ENCODE assay signal across 18 mouse cellular contexts in the genomic region with DNA sequence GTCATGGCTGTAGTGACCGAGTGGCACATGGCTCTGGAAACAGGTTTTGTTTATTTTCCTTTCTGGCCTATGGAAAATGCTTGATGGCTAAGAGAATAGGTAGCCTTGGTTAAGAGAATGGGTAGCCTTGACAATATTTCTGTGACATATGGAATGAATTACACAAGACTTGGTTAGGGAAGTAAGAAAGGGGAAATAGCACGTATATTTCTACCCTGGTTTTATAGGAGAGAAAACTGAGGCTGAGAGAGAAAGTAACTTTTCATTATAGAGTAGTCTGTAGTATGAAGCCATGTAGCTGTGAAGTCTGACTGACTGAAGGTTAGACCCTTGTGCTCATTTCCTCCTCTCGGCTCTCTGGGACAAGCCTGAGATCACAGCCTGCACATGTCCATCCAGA. TPM values are rescaled to one million over a fixed set of nuclear protein-coding genes. Genes with fewer than 3 reads are reported as not detected.
DNase-seq lines count a peak whose midpoint lies in the region; ATAC-seq and TF ChIP-seq lines count a peak whose summit lies in the region.
"Had no signal": no experiment of that assay in that cellular context is flagged by ENCODE, and none has a peak within 500 bp of the region (broad histone marks: within the 10 kb centered on the region; RNA-seq: fewer than 3 reads in every experiment).

No protein-coding gene starts in this region.

- TF ChIP-seq CTCF in lung, postnatal 0 days (IDR thresholded peaks at IDR 0.05): no peak

- H3K4me1 ChIP-seq in embryonic facial prominence, embryonic 13.5 days: peaks cover 8% of the 10 kb centered on the region; the same call in 1 of the 2 replicates
- H3K4me1 ChIP-seq in embryonic facial prominence, embryonic 10.5 days: peaks cover 46% of the 10 kb centered on the region
- peaks cover 17% of the 10 kb centered on the region for H3K4me1 ChIP-seq in heart, embryonic 16.5 days (ENCODE audit: control insufficient read depth, insufficient read depth, low read length)
- peaks cover 10% of the 10 kb centered on the region for H3K4me1 ChIP-seq in heart, embryonic 12.5 days (replicated peaks)
- peaks cover 3% of the 10 kb centered on the region; the same call in 1 of the 2 replicates for H3K4me1 ChIP-seq in lung, postnatal 0 days (ENCODE audit: insufficient read depth, low read depth, low read length)
- H3K4me1 ChIP-seq in hindbrain, embryonic 13.5 days (replicated peaks): 0 out of 2 replicates have a peak, but pooled peaks cover 2% of the 10 kb centered on the region
- H3K4me1 ChIP-seq: embryonic facial prominence, embryonic 15.5 days; hindbrain, embryonic 15.5 days had no signal

- no peaks in the 10 kb centered on the region for H3K9me3 ChIP-seq in embryonic facial prominence, embryonic 13.5 days
- peaks cover 3% of the 10 kb centered on the region; the same call in 1 of the 2 replicates for H3K9me3 ChIP-seq in embryonic facial prominence, embryonic 10.5 days
- no peaks in the 10 kb centered on the region for H3K9me3 ChIP-seq in heart, embryonic 16.5 days (replicated peaks; ENCODE audit: control insufficient read depth, low read length)
- H3K9me3 ChIP-seq in heart, embryonic 12.5 days (replicated peaks): 0 out of 2 replicates have a peak, but pooled peaks cover 9% of the 10 kb centered on the region
- H3K9me3 ChIP-seq in lung, postnatal 0 days (ENCODE audit: low read length): no peaks in the 10 kb centered on the region
- H3K9me3 ChIP-seq in hindbrain, embryonic 13.5 days: no peaks in the 10 kb centered on the region
- H3K9me3 ChIP-seq: embryonic facial prominence, embryonic 15.5 days; forebrain, embryonic 10.5 days; heart, embryonic 13.5 days; hindbrain, embryonic 10.5 days; hindbrain, embryonic 15.5 days had no signal

- WGBS in embryonic facial prominence, embryonic 13.5 days: 42% methylated on average over 3 of the region's 3 CpGs
- WGBS in embryonic facial prominence, embryonic 10.5 days: 47% methylated on average over 3 of the region's 3 CpGs
- 84% methylated on average over 3 of the region's 3 CpGs for WGBS in heart, embryonic 16.5 days
- WGBS in heart, embryonic 12.5 days: 72% methylated on average over 3 of the region's 3 CpGs
- WGBS in lung, postnatal 0 days: 46% methylated on average over 3 of the region's 3 CpGs
- 84% methylated on average over 3 of the region's 3 CpGs for WGBS in hindbrain, embryonic 13.5 days

- TF ChIP-seq EP300 in lung, postnatal 0 days (IDR thresholded peaks at IDR 0.05): no peak

- H3K27ac ChIP-seq in embryonic facial prominence, embryonic 13.5 days: 0 out of 2 replicates have a peak overlapping the region, but pooled peaks have one; percentile 11
- H3K27ac ChIP-seq in embryonic facial prominence, embryonic 10.5 days (replicated peaks): no peak overlapping the region
- peak overlapping the region; percentile 99 for H3K27ac ChIP-seq in heart, embryonic 16.5 days (ENCODE audit: low read length)
- no peak overlapping the region for H3K27ac ChIP-seq in heart, embryonic 12.5 days (ENCODE audit: poor library complexity, severe bottlenecking)
- peak overlapping the region; percentile 23 for H3K27ac ChIP-seq in lung, postnatal 0 days (ENCODE audit: low read length)
- H3K27ac ChIP-seq in hindbrain, embryonic 13.5 days: no peak overlapping the region
- H3K27ac ChIP-seq: embryonic facial prominence, embryonic 15.5 days; forebrain, embryonic 10.5 days; hindbrain, embryonic 10.5 days; hindbrain, embryonic 15.5 days had no signal

- no peak for DNase-seq in embryonic facial prominence, embryonic 10.5 days (ENCODE audit: low spot score)
- DNase-seq in lung, postnatal 0 days (ENCODE audit: low spot score): no peak
- no peak for DNase-seq in lung, adult 18-20 months
- no peak for DNase-seq in kidney, adult 11 months
- DNase-seq: adrenal gland, postnatal 10 days; gastrocnemius, postnatal 14 days had no signal

- no peak for ATAC-seq in embryonic facial prominence, embryonic 13.5 days (ENCODE audit: insufficient number of reproducible peaks, insufficient read depth, low FRiP score, low TSS enrichment, low read depth)
- no peak for ATAC-seq in heart, embryonic 16.5 days (replicated peaks; ENCODE audit: extremely low read depth, insufficient read depth, low FRiP score)
- ATAC-seq in heart, embryonic 12.5 days (ENCODE audit: insufficient number of reproducible peaks, low FRiP score): no peak
- ATAC-seq in lung, postnatal 0 days: no peak
- no peak for ATAC-seq in hindbrain, embryonic 13.5 days (ENCODE audit: low FRiP score)
- ATAC-seq: forebrain, embryonic 14.5 days; intestine, embryonic 16.5 days had no signal

- H3K4me3 ChIP-seq in embryonic facial prominence, embryonic 13.5 days: no peak overlapping the region
- no peak overlapping the region for H3K4me3 ChIP-seq in embryonic facial prominence, embryonic 10.5 days
- no peak overlapping the region for H3K4me3 ChIP-seq in heart, embryonic 16.5 days (ENCODE audit: low read length)
- H3K4me3 ChIP-seq in heart, embryonic 12.5 days: no peak overlapping the region
- no peak overlapping the region for H3K4me3 ChIP-seq in lung, postnatal 0 days (ENCODE audit: low read depth, low read length)
- H3K4me3 ChIP-seq in hindbrain, embryonic 13.5 days: no peak overlapping the region
- H3K4me3 ChIP-seq: embryonic facial prominence, embryonic 15.5 days; erythroblast, embryonic 14.5 days; forebrain, embryonic 10.5 days; heart, embryonic 13.5 days; hindbrain, embryonic 10.5 days; hindbrain, embryonic 15.5 days had no signal

- H3K4me2 ChIP-seq in embryonic facial prominence, embryonic 13.5 days: no peak overlapping the region
- H3K4me2 ChIP-seq in heart, embryonic 16.5 days (ENCODE audit: low read depth, low read length): no peak overlapping the region
- no peak overlapping the region for H3K4me2 ChIP-seq in heart, embryonic 12.5 days
- H3K4me2 ChIP-seq in lung, postnatal 0 days (replicated peaks; ENCODE audit: low read depth, low read length): no peak overlapping the region
- no peak overlapping the region for H3K4me2 ChIP-seq in hindbrain, embryonic 13.5 days
- H3K4me2 ChIP-seq: embryonic facial prominence, embryonic 15.5 days; heart, embryonic 13.5 days; hindbrain, embryonic 15.5 days had no signal

- H3K27me3 ChIP-seq in embryonic facial prominence, embryonic 13.5 days: no peaks in the 10 kb centered on the region
- H3K27me3 ChIP-seq in embryonic facial prominence, embryonic 10.5 days (replicated peaks; ENCODE audit: low read depth, poor library complexity, severe bottlenecking): no peaks in the 10 kb centered on the region
- no peaks in the 10 kb centered on the region for H3K27me3 ChIP-seq in heart, embryonic 16.5 days (ENCODE audit: control insufficient read depth, insufficient read depth, low read length)
- no peaks in the 10 kb centered on the region for H3K27me3 ChIP-seq in heart, embryonic 12.5 days (replicated peaks)
- H3K27me3 ChIP-seq in lung, postnatal 0 days (replicated peaks; ENCODE audit: insufficient read depth, low read length): no peaks in the 10 kb centered on the region
- 0 out of 2 replicates have a peak, but pooled peaks cover 1% of the 10 kb centered on the region for H3K27me3 ChIP-seq in hindbrain, embryonic 13.5 days
- H3K27me3 ChIP-seq: embryonic facial prominence, embryonic 15.5 days; heart, embryonic 13.5 days; hindbrain, embryonic 15.5 days had no signal

- H3K9ac ChIP-seq in embryonic facial prominence, embryonic 13.5 days: no peak overlapping the region
- no peak overlapping the region for H3K9ac ChIP-seq in heart, embryonic 16.5 days (ENCODE audit: low read length)
- H3K9ac ChIP-seq in heart, embryonic 12.5 days: no peak overlapping the region
- no peak overlapping the region for H3K9ac ChIP-seq in lung, postnatal 0 days (replicated peaks; ENCODE audit: low read depth)
- H3K9ac ChIP-seq in hindbrain, embryonic 13.5 days: no peak overlapping the region
- H3K9ac ChIP-seq: embryonic facial prominence, embryonic 15.5 days; heart, embryonic 13.5 days; hindbrain, embryonic 15.5 days had no signal

- H3K36me3 ChIP-seq in embryonic facial prominence, embryonic 13.5 days: peaks cover 12% of the 10 kb centered on the region
- H3K36me3 ChIP-seq in embryonic facial prominence, embryonic 10.5 days (replicated peaks): peaks cover 10% of the 10 kb centered on the region
- H3K36me3 ChIP-seq in heart, embryonic 16.5 days (ENCODE audit: control insufficient read depth, insufficient read depth): peaks cover 34% of the 10 kb centered on the region
- peaks cover 49% of the 10 kb centered on the region for H3K36me3 ChIP-seq in heart, embryonic 12.5 days
- no peaks in the 10 kb centered on the region for H3K36me3 ChIP-seq in lung, postnatal 0 days (ENCODE audit: insufficient read depth, low read length)
- H3K36me3 ChIP-seq in hindbrain, embryonic 13.5 days: peaks cover 39% of the 10 kb centered on the region

RNA-seq across cellular contexts. Expression of gene Nt5dc3, which starts 48.1 kb away (rescaled TPM):
- 1.3 and 1.5 TPM in 2 replicates for polyA plus RNA-seq in embryonic facial prominence, embryonic 13.5 days (2015; fragmentation: Nextera tagmentation; extraction: Ambion mirVana)
- 0.75 and 0.85 TPM in 2 replicates for polyA plus RNA-seq in embryonic facial prominence, embryonic 10.5 days (2016; fragmentation: Nextera tagmentation; extraction: Ambion mirVana)
- polyA plus RNA-seq in heart, embryonic 16.5 days (2015; fragmentation: Nextera tagmentation; extraction: Ambion mirVana): 4.8 and 5.0 TPM in 2 replicates
- polyA plus RNA-seq in heart, embryonic 12.5 days (2016; fragmentation: Nextera tagmentation; extraction: Ambion mirVana): 2.0 and 2.7 TPM in 2 replicates
- polyA plus RNA-seq in lung, postnatal 0 days (2015; fragmentation: Nextera tagmentation; extraction: Ambion mirVana): 1.2 and 1.3 TPM in 2 replicates
- polyA plus RNA-seq in hindbrain, embryonic 13.5 days (2015; fragmentation: Nextera tagmentation; extraction: Ambion mirVana): 8.6 and 9.2 TPM in 2 replicates

Comparison
In these comparisons a context has a peak if more than half of its experiments do, and no peak if none do; other contexts are left out.
1. H3K27ac ChIP-seq: peak in embryonic facial prominence, embryonic 13.5 days (single experiment), heart, embryonic 16.5 days (single experiment) and lung, postnatal 0 days (single experiment); none in embryonic facial prominence, embryonic 10.5 days (single experiment), heart, embryonic 12.5 days (single experiment) and hindbrain, embryonic 13.5 days (single experiment).